Mouse (Mus musculus) ovary, postnatal 14 days (tissue): ENCODE results near the gene Bcorl1.

ENCODE experiments used
- DNase-seq: peaks from one replicate; pipeline ENCODE4 v3.0.0; 2022; ENCODE audit warnings: low spot score

Gene Bcorl1

GRCm38 (mm10) chrX:48341141-48341540 lies at the start of gene Bcorl1:
TSS of gene Bcorl1 (plus strand) at chrX:48341358.
- DNase-seq, result peak; percentile 24

GRCm38 (mm10) chrX:48291413-48291812 lies 49.7 kb upstream of the Bcorl1 start:
- no peak for DNase-seq

- DNase-seq, result no peak
Observed at GRCm38 (mm10) chrX:48305356-48305755, 35.8 kb upstream of the Bcorl1 start.

- no peak for DNase-seq
Observed at GRCm38 (mm10) chrX:48310706-48311517, 30.2 kb upstream of the Bcorl1 start.

- no peak for DNase-seq
Observed at GRCm38 (mm10) chrX:48311727-48312126, 29.4 kb upstream of the Bcorl1 start.

GRCm38 (mm10) chrX:48314530-48315079 lies 26.6 kb upstream of the Bcorl1 start:
- DNase-seq, result peak; percentile 66

DNA sequence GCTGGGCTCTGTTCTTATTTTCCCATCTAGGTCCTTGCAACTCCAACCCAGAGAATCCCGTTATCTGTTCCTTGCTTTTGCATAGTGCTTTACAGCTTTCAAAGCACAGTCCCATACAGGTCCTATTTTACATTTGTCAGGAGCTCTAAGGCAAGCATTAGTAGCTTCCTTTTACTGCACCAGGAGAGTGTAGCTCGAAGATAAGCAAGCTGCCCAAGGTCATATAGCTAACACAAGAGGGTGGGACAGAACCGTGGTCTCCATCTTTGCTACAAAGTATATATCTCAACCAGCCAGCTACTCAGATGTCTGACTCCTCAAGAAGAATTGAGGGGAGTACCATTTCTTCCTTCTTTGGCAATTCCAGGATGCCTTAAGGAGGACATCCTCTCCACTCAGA lies 23.7 kb upstream of the Bcorl1 start:
- DNase-seq, result no peak

- no peak for DNase-seq
Observed at GRCm38 (mm10) chrX:48318194-48318593, 23.0 kb upstream of the Bcorl1 start.

GRCm38 (mm10) chrX:48340441-48341049 lies 613 bp upstream of the Bcorl1 start:
- DNase-seq, result peak; percentile 12

DNA sequence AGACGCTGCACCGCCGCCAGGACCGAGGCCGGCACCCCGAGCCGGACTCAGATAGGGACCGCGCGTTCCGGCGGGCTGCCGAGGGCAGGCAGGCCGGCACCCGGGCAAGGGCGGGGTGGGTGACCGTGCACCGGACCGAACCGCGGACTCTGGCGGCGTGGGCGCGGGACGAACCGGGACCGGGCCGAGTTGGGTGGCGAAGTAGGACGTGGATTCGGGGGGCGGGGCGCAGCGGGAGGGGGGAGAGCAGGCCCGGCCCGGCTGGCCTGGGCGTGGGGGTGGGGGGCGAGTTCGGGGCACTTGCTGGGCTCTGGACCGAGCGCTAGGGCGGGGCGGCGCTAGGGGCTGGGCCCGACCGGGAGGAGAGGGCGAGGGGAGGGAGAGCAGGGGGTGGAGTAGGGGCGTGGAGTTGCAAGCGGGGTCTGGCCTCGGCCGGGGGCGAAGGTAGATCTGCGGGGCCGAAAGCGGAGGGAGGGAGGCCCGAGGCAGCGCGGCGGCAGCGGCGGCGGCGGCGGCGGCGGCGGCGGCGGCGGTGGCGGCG lies 533 bp downstream of the Bcorl1 start:
- peak; percentile 34 for DNase-seq

- no peak for DNase-seq
Observed at GRCm38 (mm10) chrX:48342731-48343130, 1.6 kb downstream of the Bcorl1 start.

GRCm38 (mm10) chrX:48343461-48343952 lies 2.3 kb downstream of the Bcorl1 start:
- DNase-seq, result peak; percentile 50

DNA sequence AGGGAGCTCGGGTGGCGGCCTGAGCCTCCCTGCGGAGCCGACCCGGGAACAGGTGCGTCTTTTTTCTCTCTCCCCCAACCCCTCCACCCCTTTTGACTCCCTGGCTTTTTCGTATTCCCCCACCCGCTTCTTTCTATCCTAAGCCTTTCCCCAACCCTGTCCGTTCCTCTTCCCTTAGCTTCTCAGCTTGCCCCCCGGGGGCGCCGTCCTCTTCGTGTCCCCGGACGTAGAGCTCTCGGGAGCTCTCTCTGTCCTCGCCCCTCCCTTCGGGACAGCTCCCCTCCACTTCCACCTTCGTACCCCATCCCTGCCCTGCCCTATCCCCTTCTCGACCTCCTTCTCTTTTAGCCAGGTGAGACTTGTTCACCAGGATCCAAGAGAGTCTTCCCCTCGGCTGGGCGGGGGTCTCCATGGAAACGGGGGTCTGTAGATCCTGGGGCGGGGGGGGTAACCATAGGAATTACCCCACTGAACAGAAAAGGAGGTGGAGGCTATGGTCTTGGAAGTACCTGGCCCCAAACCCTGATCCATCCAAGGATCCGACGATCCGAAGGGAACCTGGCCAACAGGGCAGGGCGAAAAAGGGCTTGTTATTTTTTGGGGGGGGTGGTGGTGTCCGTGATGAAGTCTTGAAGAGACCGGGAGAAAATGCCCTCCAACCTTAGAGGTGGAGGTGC lies 2.9 kb downstream of the Bcorl1 start:
- DNase-seq, result no peak

DNA sequence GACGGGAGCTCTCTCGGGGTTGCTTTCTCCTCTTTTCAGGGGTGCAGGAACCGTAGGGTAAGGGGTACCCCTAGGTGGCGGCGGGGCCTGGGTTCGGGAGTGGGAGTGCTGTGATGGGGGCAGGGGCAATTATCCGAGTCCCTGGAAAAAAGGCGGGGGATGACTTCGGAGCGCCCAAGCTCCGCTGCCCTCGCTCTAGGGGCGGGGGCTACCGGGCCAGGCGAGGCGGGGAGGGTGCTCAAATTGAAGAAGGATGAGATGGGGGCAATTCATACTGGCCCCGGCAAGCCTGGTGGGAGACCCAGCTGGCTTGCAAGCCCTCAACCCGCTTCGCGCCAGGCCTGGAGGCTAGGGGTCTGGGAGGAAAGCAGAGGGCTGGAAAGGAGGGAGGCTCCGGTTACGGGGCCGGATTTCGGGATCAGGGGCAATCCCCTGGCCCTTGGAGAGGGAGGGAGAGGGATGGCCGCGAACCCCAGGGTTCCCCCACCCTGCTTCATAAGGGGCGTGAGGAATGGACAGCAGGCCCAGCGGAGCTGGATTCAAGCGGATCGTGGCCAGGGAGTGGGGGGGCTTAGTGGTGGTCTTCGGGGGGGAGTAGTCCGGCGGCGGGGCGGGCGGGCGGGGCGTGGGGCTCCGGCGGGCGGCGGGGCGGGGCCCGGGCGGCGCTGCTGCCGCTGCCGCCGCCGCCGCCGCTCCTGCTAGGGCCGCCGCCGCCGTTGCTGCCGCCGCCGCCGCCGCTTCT lies 3.7 kb downstream of the Bcorl1 start:
- DNase-seq, result no peak

DNA sequence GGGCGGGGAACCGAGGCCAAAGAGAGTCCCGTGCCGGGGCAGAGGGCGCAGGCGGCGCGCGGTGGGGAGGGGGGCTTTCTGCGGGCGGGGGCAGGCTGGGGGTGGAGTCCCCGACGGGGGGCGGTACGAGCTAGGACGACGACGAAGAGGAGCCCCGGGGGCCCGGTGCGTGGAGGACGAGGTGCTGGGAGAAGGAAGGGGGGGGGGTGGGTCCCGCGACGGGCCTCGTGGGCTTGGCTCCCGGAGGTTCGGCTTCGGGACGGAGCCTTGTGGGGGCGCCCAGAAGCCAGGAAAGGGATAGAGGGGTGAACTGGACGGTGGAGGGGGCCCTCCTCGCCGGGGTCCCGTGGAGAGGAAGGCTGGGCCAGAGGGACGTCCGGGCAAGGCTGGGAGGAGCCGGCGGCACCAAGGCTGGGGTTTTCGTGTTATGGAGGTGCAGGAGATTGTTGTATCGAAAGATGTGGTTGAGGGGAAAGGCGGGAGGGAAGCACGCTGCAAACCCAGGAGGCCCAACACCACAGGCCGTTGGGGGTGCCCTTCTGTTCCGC lies 4.3 kb downstream of the Bcorl1 start:
- DNase-seq, result peak; percentile 3

DNA sequence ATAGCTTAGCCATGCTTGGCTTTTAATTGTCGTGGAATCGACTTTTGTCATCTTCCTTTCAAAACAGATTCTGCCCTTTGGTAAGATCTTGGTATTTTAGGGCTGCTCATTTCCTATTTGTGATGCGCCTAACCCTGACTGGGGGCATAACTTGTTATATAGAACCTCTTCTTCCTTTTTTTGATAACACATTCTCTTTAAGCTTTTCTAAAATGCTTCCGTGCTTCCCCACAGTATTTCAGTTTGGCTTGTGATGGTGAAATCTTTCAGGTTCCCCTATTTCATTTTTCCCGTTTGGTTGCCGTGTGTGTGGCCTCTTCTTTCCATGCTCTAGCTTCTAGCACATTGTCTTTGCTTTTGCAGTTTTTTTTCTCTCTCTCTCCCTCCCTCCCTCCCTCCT lies 14.2 kb downstream of the Bcorl1 start:
- DNase-seq, result no peak

DNA sequence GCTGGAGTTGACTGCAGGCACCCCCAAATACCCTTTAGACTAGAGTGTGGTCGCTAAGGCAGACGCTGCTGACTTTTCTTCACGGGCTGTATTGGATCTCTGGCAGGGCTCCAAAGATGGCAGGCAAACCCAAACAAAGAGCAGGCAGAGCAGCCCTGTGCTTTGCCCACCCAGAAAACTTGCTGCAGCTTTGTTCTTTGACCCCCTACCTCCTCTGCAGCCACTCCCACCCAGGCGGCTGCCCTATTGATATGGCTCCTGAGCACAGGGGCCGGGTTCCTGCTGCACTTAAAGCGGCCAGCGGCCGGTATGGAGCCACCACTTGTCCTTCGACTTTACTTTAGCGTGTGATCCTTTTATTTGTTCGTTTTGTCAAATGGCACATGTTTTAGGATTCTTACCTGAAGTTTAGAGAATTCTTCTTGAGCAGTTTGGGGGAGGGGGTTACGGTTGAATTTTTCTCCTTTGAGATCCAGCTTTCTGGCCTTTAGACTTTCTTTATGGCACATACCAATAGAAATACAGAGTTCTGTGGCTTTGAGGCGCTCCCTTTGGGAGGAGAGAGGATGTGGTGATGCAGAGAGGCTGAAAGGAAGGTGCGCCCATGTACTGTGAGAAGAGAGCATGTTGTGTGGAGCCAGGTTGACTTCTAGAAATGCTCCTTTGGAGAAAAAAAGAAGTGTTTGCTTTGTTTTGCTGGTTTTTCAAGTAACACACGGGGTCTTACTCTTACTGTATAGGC lies 24.8 kb downstream of the Bcorl1 start:
- DNase-seq, result no peak

- no peak for DNase-seq
Observed at GRCm38 (mm10) chrX:48367841-48368240, 26.7 kb downstream of the Bcorl1 start.

DNA sequence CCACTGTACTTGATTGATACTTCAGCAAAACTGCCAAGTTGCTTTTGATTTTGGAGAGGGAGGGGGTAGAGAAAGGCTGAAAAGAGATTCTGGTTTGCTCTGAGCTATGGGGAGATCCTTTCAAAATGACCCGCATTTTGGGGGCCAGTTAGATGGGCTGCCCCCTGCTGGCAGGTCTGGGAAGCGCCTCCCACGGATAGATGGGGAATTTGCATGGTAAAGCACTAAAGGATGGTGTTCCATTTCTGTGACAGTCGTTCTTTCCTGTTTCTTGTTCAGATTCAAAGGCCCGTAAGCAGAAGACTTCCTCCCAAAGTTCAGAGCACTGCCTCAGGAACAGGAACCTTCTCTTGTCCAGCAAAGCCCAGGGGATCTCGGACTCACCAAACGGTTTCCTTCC lies 42.5 kb downstream of the Bcorl1 start:
- peak; percentile 39 for DNase-seq

DNA sequence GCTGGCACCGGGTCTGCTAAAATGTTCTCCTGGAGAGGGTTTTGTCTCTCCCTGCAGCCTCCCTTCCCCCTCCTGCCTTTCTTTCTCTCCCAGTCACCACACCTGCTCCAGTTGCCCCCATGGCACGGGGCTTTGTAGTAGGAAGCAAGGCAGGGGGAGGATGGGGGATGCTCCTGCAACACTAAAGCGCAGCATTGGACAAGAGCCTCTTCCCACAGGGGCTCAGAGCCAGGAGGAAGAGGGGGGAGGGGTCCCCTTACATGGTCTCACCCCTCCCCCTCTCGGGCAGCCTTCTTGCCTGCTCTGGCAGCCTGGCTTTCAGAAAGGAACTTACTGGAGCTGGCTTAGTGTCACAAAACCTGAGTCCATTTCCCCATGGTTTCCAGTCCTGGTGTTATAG lies 44.8 kb downstream of the Bcorl1 start:
- no peak for DNase-seq

DNA sequence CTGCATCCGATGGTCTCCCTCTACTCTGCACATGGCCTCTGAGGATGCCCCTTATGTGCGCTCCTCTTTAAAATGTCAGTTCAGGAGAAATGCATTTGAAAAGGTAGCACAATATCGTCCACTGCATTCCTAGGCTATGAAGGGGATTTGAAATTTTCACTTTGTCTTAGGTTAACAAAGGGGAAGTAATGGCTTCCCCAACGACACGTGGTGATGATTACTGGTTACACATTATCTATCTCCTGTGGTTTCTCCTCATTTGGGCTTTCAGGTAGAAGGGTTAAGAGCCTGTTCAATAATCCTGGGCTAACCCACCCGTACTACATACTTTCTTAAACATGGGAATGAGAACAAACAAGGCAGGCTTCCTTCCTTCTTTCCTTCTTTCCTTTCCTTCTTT lies 48.2 kb downstream of the Bcorl1 start:
- DNase-seq, result no peak
